Mouse (Mus musculus) lung, postnatal 14 days (tissue): ENCODE measurements around the gene Gm2004.
"Not testable (repeated sequence)": the region's sequence is repeated elsewhere in the genome, so short reads cannot be mapped to it uniquely, and the experiment has no call there.

Source experiments
- DNase-seq: peaks from one replicate; pipeline ENCODE4 v3.0.0; 2021

Gm2004 gene

DNA sequence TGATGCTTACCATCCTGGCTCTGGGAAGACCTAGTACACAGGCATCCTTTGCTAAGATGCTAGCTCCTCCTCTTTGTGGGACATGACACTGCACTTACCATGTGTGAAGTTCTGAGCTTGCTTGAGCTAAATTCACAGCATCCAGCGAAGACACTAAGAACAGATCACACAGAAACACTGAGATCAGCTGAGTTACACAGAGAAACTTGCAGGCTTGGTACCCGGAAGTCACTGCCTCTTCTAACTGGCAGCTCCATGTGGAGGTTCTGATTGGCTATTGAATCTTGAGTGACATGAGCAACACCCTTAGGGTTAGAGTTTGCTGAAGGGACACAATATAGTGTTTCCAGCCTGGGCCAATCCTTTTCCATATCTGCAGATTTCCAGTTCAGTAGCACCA is at the start of gene Gm2004:
Gene Gm2004 (minus strand): TSS at position 101 of the 400 bp plus-strand sequence.
- DNase-seq = not testable (repeated sequence)
